Mouse (Mus musculus) ovary, adult 10 weeks (tissue): ENCODE measurements around the gene Arrdc2. TPM values are rescaled to one million over a fixed set of nuclear protein-coding genes. Genes with fewer than 3 reads are reported as not detected.

Experiments used
- polyA plus RNA-seq: library from polyadenylated mRNA; stranded (reverse); fragments of 350-450 nt; fragmentation: Illumina TruSeq; extraction: RNeasy Lipid Tissue Mini Kit (QIAGEN cat#74804); gene quantifications from one replicate; pipeline ENCODE4 v1.2.3, GENCODE M21; 2014

Arrdc2 gene
- 1.1 TPM for polyA plus RNA-seq

DNA sequence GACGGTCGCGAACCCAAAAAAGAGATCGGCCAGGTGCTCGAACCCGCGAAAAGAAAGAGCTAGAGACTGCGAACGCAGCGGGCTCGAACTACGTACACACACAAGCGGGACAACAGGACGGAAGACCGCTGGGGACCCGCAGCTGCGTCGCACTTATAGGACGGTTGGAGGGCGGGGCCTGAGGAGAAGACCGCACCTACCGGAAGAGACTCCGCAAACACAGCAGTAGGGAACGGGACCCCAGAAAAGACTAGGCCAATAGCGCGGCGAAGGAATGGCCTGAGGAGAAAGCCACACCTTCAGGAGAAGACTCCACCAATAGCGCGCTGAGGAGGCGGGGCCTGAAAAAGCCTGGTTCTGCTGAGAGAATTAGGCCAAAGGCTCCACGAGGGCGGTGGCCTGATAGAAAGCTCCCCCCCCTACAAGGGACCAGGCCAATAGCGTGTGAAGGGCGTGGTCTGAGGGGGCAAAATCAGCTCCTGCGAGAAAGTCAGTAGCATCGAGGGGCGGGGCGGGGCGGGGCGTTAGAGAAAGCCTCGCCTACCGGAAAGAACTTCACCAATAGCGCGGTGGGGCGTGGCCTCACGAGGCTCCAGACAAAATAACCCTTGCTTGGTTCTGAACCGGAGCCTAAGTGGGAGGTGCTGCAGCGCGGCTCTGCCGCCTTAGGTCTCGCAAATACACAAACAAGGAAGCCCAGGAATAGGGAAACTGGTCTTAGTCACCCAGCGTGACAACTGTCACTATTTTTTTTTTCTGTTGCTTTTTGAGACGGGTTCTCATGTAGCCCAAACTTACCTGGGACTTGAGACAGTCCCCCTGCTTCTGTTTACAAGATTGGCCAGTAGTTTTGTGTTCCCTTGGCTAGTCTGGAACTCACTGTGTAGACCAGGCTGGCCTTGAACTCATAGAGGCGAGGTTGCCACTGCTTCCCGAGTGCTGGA, at the start of gene Arrdc2:
Gene Arrdc2 (minus strand): TSS at position 313 of the 944 bp plus-strand sequence.

DNA sequence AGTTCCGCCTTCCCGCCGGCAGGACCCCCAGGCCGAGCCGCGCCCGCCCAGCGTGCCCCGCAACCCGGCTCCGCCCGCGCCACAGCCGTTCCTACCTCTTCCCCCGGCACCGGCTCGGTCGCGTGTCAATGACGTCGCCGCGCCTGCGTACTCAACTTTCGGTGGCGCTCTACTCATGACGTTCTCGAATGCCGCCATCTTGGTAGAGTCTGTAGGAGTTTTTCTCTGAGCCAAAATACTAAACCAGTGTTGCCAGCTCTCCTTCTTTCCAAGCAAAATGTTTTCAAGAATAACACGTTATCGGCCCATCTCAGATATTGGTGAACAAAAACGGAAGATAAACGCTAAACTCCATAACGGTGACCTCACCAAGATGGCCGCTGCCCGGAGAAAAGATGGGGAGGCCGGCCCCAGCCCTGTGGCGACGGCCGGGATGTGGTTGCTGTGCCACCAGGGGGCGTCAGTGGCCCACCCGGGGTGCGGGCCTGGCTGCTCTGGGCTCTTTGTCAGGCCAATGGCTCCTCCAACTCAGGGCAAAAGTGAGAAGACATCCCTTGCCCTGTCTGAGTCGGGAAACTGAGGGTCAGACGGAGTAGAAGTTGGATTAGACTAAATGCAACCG, 34.0 kb upstream of the Arrdc2 start, which contains the start of gene Ccdc124:
Gene Ccdc124 (minus strand): TSS at position 572 of the 622 bp plus-strand sequence.

DNA sequence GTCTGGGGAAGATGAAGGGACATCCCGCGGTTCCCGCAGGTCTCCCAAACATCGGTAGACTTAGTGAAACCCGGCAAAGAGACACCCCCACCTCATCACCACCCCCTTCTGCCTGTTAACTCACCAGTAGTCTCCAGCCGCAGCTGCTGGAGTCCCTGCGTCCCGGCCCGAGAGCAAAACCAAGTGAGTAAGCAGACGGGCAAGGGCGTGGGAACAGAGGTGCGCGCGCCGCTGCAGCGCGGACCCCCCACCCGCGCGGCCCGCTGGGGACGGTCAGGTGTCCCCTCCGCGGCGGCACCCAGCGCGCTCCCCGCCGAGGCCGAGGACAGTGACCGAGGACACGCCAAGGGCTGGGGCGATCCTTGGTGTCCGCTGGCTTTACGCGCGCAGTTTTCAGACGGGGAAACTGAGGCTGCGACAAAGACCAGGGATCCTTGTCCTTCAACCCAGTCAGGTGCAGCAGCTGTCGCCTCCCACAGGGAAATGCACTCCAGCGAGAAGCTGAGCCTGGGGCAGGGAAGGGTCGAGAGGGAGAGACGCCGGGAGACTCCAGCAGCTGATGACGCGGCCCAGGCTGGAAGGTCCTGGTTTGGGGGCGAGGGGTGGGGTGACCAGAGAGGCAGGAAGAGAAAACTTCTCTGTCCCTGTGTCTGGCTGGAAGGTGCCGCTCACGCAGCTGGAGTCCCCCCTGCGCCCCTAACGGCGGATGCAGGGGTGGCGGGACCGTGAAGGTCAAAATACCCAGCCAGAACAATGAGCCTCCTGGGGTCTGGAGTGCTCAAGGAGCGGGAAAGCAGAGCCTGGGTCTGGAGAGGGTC, 23.5 kb upstream of the Arrdc2 start, which contains the start of gene Kcnn1:
Gene Kcnn1 (minus strand): TSS at position 435 of the 818 bp plus-strand sequence.

DNA sequence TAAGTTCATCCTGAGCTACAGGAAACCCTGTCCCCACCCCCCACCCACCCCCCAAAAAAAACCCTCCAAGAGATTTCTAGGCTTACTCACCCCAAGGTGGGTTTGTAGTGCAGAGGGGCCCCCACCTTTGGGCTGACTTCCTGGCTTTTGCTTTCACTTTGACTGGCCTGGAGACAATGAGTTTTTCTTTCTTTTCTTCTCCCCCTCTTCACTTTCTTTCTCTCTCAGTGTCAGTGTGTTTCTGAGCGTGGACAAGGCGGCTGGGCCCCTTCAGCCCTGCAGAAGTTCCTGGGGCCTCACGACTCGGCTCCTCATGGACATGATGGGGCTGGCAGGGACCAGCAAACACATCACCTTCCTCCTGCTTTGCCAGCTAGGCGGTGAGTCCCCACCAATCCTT, 31.3 kb downstream of the Arrdc2 start, which contains the start of gene Il12rb1:
Gene Il12rb1 (plus strand): TSS at position 211 of the 400 bp plus-strand sequence.

DNA sequence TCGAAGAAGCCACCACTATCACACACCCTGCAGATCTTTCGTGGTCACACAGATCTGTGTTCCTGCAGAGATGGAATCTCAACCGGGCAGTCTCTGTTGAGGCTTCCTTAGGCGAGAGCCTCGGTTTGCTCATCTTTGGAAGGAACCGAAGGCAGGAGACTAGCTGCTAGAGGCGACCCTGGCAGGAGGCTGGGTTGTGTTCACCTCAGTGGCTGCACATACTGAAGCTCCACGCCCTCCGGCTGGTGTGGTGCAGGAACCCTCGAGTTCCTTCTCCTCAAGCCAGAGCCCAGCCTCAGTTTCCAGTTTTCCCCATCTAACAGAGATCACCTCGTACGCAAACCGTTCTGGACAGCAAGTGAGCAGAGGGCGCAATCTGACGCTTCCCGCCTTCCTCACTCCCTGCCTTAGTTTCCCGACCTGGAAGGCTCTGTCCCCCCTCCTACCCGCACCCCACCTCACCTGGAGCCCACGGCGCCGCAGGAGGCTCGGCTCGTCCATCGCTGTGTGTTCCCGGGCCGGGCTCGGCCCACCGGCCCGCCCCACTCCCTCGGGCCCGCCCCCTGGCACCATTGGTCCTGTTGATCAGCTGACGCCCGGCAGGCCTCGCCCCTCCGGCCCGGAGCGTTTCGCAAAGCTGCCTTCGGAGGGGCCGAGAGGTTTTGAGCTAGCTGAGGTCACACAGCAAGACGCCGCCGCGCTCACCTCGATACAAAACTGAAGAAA, 34.9 kb downstream of the Arrdc2 start, which contains the start of gene Mast3:
Gene Mast3 (minus strand): TSS at position 574 of the 726 bp plus-strand sequence.

Other genes with a start within 250 kb of the Arrdc2 start
- 0.29 TPM for gene Isyna1, start 245.3 kb downstream of the Arrdc2 start, polyA plus RNA-seq
- not detected for gene Ssbp4, start 230.8 kb downstream of the Arrdc2 start, polyA plus RNA-seq
- gene Lrrc25, start 223.6 kb downstream of the Arrdc2 start, polyA plus RNA-seq = not detected
- not detected for gene Gdf15, start 207.3 kb downstream of the Arrdc2 start, polyA plus RNA-seq
- gene Pgpep1, start 179.3 kb downstream of the Arrdc2 start, polyA plus RNA-seq = 17.5 TPM
- gene Lsm4, start 166.5 kb downstream of the Arrdc2 start, polyA plus RNA-seq = not detected
- 20.4 TPM for gene Jund, start 140.8 kb downstream of the Arrdc2 start, polyA plus RNA-seq
- gene Iqcn, start 136.3 kb downstream of the Arrdc2 start, polyA plus RNA-seq = not detected
- not detected for gene Gm3336, start 121.2 kb downstream of the Arrdc2 start, polyA plus RNA-seq
- gene Pde4c, start 116.0 kb downstream of the Arrdc2 start, polyA plus RNA-seq = not detected
- gene Rab3a, start 85.0 kb downstream of the Arrdc2 start, polyA plus RNA-seq = 2.5 TPM
- not detected for gene Mpv17l2, start 78.8 kb downstream of the Arrdc2 start, polyA plus RNA-seq
- 1.7 TPM for gene Pik3r2, start 63.0 kb downstream of the Arrdc2 start, polyA plus RNA-seq
- 2.1 TPM for gene Mast3, start 34.7 kb downstream of the Arrdc2 start, polyA plus RNA-seq
- gene Il12rb1, start 31.3 kb downstream of the Arrdc2 start, polyA plus RNA-seq = not detected
- gene Kcnn1, start 23.5 kb upstream of the Arrdc2 start, polyA plus RNA-seq = 0.26 TPM
- not detected for gene Ccdc124, start 34.2 kb upstream of the Arrdc2 start, polyA plus RNA-seq
- not detected for gene Slc5a5, start 53.0 kb upstream of the Arrdc2 start, polyA plus RNA-seq
- gene Rpl18a, start 57.7 kb upstream of the Arrdc2 start, polyA plus RNA-seq = 39.0 TPM
- 2.4 TPM for gene Map1s, start 66.2 kb upstream of the Arrdc2 start, polyA plus RNA-seq